Mouse (Mus musculus): ENCODE measurements at regions not wholly inside any gene's neighbourhood (a gene's known extent, or its start where the extent isn't known, plus 50 kb on each side); places are given as distances from the start of the nearest gene placed in this dataset.

DNA sequence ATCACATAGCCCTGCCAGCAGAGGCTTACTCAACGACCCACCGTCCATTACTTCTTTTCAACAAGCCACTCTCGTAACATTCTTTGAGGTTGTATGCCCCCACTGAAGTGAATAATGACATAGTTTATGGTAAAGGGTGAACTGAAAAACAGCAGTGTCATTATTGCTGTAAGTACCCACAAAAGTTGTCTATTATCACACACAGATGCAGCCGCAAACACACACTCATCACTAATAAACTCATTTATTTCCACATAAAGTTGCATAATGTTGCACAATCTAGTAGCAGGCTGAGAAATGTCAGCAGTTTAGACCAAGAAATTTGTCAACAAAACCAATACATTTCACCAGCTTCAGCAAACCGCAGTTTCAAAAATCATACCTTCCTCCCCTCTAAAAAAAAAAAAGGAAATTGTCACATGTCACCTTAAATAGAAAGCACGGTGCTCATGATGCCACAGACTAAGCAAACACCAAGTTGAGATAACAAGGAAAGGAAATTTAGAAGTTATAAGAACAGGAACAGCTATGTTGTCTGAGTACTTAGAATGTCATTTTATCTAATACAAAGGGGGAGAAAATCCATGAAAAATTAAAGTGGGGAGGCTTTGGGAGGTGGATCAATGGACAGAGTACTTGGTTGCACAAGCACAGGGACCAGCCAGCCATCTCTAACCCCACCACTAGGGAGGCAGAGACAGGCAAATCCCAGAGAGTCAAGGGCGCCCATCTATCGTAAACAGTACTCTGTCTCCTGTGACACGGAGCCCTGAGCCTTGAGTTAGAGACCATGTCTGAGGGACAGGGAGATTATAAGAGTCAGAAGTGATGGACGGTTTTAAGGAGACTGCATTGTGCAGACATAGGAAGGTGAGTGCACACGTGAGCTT, 195.9 kb downstream of the Hlx start:
- no peak for DNase-seq (ENCODE audit: low spot score in 2 of 2)

- DNase-seq (ENCODE audit: low spot score in 2 of 2) = no peak
Observed at GRCm38 (mm10) chr1:184535691-184536090, 196.7 kb downstream of the Hlx start.

DNA sequence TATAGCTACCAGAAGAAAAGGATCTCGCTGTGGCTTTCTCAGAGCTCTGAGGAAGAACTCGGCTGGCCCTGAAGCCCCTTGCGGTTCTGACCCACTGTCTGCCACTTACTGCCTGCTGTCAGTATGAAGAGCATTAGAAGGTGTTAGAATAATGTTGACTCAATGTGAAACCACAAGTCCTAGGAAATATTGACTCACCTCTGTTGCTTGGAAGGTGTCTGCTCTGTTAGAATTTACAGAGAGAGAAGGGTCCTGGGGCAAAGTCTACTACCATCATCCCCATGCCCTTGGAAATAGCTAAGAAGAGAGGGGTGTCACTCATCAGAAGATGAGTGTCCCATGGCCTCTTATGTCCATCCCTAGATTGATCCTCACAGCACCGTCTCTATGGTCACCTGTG, 197.9 kb downstream of the Hlx start:
- DNase-seq (ENCODE audit: low spot score in 2 of 2) = no peak

- DNase-seq (ENCODE audit: low spot score in 2 of 2) = no peak
Observed at GRCm38 (mm10) chr1:184533870-184534269, 198.5 kb downstream of the Hlx start.

DNA sequence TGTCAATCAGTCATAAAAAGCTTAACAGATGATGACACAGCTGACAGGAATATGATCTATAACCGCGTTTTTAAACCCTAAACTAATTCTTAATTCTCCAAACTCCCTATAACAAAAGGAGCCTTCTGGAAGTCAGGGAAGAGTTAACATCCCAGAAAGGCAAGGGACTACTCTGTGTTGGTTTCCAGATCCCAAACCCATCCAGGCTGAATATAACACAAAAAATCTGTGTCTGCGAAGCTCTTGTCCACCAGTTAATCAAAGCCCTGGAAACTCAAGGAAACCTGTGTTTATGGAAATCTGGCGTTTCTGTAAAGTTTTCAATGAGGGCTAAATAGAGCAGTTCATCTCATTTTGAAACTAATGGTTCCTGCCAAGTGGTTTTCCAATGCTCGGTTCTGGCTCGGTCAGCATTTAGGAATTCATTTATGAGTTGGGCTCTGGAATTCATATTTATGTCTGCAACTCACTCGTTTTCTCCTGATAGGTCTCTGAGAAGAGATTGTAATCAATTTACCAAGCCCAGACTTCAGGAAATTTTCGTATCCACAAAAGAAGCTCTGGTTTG, 199.8 kb downstream of the Hlx start:
- DNase-seq (ENCODE audit: low spot score in 2 of 2) = no peak

DNA sequence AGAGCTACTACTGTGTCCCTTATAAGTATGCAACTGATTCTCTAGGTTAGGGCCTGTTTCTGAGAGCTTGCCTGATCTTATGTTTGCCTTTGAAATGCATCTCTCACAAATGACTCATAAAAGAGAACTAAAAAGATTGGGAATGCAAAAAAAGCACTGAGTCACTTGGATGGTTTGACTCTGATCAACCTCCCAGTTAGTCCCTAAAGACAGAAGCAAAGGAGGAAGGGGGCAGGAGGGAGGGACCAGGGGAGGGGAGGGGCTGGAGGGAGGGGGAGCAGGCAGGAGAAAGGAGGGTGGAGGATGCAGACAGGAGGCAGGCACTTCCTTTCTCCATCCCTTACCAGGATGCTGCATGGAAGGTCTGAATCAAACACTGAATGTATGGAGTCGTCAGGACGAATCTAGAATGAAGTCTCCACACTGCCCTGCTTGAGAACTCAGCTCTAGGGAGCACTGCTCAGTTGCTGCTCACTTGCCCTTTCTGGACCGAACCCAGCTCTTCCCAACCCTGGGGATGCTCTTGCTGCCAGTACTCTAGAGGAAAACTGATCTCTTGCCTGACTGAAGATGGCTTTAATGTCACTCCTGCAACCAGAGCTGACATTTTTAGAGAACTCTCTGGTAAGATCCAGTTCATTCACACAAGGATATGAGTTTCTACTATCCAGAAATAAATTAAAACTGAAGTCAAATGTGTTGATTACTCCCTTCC, 201.7 kb downstream of the Hlx start:
- DNase-seq (ENCODE audit: low spot score in 2 of 2) = no peak

- DNase-seq (ENCODE audit: low spot score in 2 of 2) = no peak
Observed at GRCm38 (mm10) chr1:184525740-184526139, 206.7 kb downstream of the Hlx start.

DNA sequence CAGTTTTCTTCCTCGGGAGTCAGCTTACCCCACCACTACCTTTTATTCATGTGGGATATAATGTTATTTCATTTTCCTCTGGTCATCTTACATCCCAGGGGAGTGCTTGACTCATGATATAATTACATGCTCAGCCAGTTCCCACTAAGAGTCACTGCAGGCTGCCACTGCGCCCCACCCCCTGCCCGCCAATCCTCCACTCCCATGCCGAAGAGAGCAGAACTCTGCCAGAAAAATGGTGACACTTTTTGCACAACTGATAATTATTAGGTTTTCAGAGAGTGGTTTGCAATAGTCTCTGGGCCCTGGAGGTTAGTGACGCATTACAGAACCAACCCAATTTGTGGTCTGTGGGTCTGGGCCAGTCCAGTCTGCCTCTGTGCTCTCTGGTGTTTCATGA, 212.9 kb downstream of the Hlx start:
- DNase-seq (ENCODE audit: low spot score in 2 of 2) = no peak

DNA sequence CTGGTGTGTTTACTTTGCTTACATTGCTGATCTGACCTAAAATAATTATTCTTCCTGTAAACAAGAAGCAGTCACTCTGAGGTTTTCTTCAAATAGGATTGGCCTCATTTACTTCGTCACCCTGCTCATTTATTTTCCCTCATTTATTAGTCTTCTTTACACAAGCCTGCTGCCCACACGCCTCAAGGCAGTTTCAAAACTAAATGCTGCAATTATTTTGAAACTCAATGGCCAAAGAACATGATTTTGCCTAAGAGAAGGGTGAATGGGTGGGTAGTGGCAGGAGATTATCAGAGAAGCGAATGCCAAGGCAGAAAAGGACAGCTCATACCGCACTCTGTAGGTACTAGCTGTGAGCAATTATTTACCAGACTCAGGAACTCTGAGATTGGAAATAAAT, 227.8 kb downstream of the Hlx start:
- no peak for DNase-seq (ENCODE audit: low spot score in 2 of 2)

- no peak for DNase-seq (ENCODE audit: low spot score in 2 of 2)
Observed at GRCm38 (mm10) chr1:184503827-184504355, 228.5 kb downstream of the Hlx start.

GRCm38 (mm10) chr1:184500702-184501101, 231.7 kb downstream of the Hlx start:
- DNase-seq (ENCODE audit: low spot score in 2 of 2) = no peak

- DNase-seq (ENCODE audit: low spot score in 2 of 2) = no peak
Observed at GRCm38 (mm10) chr1:184498909-184499525, 233.4 kb downstream of the Hlx start.

GRCm38 (mm10) chr1:184497007-184497406, 235.4 kb downstream of the Hlx start:
- no peak for DNase-seq (ENCODE audit: low spot score in 2 of 2)

DNA sequence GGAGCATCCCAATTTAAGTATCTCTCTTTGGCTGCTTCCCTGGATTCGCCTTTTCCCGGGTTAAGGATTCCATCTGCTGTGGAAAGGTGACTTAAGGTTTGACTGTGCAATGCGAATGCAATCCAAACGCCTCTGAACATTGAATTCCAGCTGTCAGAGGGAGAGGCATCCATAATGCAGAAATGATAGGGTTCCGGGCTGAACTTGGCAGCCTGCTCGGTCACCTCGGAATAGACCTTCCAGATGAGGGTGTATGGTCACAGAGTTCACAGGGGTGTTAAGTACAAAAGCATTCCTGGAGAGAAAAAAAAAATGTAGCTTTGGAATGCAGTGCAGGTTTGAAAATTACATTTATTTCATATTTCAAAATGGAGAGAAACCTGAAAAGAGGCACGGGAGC, 238.6 kb downstream of the Hlx start:
- no peak for DNase-seq (ENCODE audit: low spot score in 2 of 2)

GRCm38 (mm10) chr1:184492115-184492514, 240.3 kb downstream of the Hlx start:
- no peak for DNase-seq (ENCODE audit: low spot score in 2 of 2)

GRCm38 (mm10) chr1:184491252-184491651, 241.2 kb downstream of the Hlx start:
- DNase-seq (ENCODE audit: low spot score in 2 of 2) = no peak

- no peak for DNase-seq (ENCODE audit: low spot score in 2 of 2)
Observed at GRCm38 (mm10) chr1:184487409-184487808, 245.0 kb downstream of the Hlx start.

GRCm38 (mm10) chr1:184484801-184485200, 247.6 kb downstream of the Hlx start:
- no peak for DNase-seq (ENCODE audit: low spot score in 2 of 2)

DNA sequence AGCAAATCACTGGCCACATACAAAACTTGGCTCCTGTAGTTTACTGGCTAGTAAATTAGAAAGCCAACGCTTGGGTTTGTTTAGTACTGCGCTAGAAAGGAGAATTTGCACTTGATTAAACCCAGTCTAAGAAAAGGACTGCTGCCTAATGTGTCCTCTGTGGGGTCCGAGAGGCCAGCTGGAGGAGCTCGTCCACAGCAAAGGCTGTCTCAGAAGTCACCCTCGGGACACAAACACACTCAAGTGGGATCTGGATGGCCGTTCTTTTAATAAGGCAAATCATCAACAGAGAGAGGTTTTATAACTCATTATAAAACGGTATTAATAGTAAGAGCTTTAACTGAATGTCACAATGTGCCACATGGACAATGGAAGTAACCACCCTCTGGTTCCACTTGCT, 249.0 kb downstream of the Hlx start:
- DNase-seq (ENCODE audit: low spot score in 2 of 2) = no peak

GRCm38 (mm10) chr1:184482026-184482425, 250.4 kb downstream of the Hlx start:
- no peak for DNase-seq (ENCODE audit: low spot score in 2 of 2)

- DNase-seq (ENCODE audit: low spot score in 2 of 2) = no peak
Observed at GRCm38 (mm10) chr1:184480571-184481220, 251.7 kb downstream of the Hlx start.

Data from left cerebral cortex, adult 8-10 months (tissue).